Mouse (Mus musculus) limb, embryonic 13.5 days (tissue): ENCODE measurements around the gene Cnih4. TPM values are rescaled to one million over a fixed set of nuclear protein-coding genes. Genes with fewer than 3 reads are reported as not detected.

Experiments used
- ATAC-seq: fragments of 200-750 bp; cut with Nextera tagmentation; 2 replicates; pipeline ENCODE4 v1.8.0; 2017; ENCODE audit warnings: low read depth, moderate number of reproducible peaks, moderate TSS enrichment; ENCODE audit not compliant: low FRiP score
- H3K27ac ChIP-seq: fragments of 300-500 bp; sonication (generic); 2 replicates; pipeline ENCODE4 v1.5.1; 2015; ENCODE audit warnings: inconsistent platforms, mild to moderate bottlenecking, moderate library complexity
- H3K27me3 ChIP-seq: fragments of 300-500 bp; sonication (generic); 2 replicates; pipeline ENCODE4 v1.6.1; 2015; ENCODE audit warnings: mild to moderate bottlenecking, inconsistent platforms
- H3K36me3 ChIP-seq: fragments of 300-500 bp; sonication (generic); 2 replicates; pipeline ENCODE4 v1.6.1; 2015; ENCODE audit warnings: inconsistent platforms, mild to moderate bottlenecking, moderate library complexity
- H3K4me1 ChIP-seq: fragments of 300-500 bp; sonication (generic); 2 replicates; pipeline ENCODE4 v1.6.1; 2015; ENCODE audit warnings: inconsistent platforms
- H3K4me2 ChIP-seq: fragments of 300-500 bp; sonication (generic); replicated peaks from 2 replicates; pipeline ENCODE4 v1.6.1; 2015; ENCODE audit warnings: inconsistent platforms, mild to moderate bottlenecking, moderate library complexity
- H3K4me3 ChIP-seq: fragments of 300-500 bp; sonication (generic); 2 replicates; pipeline ENCODE4 v1.5.1; 2015; ENCODE audit warnings: moderate library complexity, mild to moderate bottlenecking, inconsistent platforms
- H3K9ac ChIP-seq: fragments of 300-500 bp; sonication (generic); 2 replicates; pipeline ENCODE4 v1.6.1; 2015; ENCODE audit warnings: mild to moderate bottlenecking, inconsistent platforms
- H3K9me3 ChIP-seq: fragments of 300-500 bp; sonication (generic); 2 replicates; pipeline ENCODE4 v1.6.1; 2016; ENCODE audit warnings: inconsistent platforms
- WGBS: fragments of 180-500 bp; shearing (Covaris S2); methylation state at CpG from one replicate; pipeline ENCODE4 v1.1.7; 2015; 5-methylcytosine and 5-hydroxymethylcytosine counted together
- polyA plus RNA-seq: library from polyadenylated mRNA; unstranded; fragments of >200 nt; fragmentation: Nextera tagmentation; extraction: Ambion mirVana; gene quantifications from 2 replicates; pipeline ENCODE4 v1.2.1, GENCODE M21; 2015

Gene Cnih4
- polyA plus RNA-seq, 1 experiment from 2014 or later: 94.1 TPM

DNA sequence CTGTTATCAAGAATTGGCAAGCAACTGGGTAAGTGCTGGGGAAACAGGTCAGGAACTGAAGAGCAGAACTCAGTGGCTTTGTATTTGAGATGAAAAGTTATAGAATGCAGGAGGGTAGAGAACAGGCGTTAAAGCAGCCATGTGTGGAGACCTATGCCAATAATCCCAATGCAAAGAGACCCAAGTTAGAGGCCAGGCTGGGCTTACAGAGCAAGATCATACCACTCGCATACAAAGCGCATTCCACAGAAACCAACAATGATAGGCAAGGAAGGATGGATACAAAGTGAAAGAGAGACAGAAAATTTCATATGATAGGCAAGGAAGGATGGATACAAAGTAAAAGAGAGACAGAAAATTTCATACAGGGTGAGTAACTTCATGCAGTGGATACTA, 5.9 kb downstream of the Cnih4 start:
- Histone ChIP-seq H3K9me3 (no peaks in the 10 kb centered on the region), H3K9ac (no peak overlapping the region), H3K27me3 (no peaks in the 10 kb centered on the region), H3K4me1 (peaks cover 23% of the 10 kb centered on the region), H3K36me3 (peaks cover 17% of the 10 kb centered on the region), H3K4me2 (0 out of 2 replicates have a peak overlapping the region, but pooled peaks have one; percentile 80), H3K4me3 (peak overlapping the region; percentile 91), H3K27ac (no peak overlapping the region)
- ATAC-seq: no peak
- WGBS: 71% methylated on average over 3 of the region's 3 CpGs

DNA sequence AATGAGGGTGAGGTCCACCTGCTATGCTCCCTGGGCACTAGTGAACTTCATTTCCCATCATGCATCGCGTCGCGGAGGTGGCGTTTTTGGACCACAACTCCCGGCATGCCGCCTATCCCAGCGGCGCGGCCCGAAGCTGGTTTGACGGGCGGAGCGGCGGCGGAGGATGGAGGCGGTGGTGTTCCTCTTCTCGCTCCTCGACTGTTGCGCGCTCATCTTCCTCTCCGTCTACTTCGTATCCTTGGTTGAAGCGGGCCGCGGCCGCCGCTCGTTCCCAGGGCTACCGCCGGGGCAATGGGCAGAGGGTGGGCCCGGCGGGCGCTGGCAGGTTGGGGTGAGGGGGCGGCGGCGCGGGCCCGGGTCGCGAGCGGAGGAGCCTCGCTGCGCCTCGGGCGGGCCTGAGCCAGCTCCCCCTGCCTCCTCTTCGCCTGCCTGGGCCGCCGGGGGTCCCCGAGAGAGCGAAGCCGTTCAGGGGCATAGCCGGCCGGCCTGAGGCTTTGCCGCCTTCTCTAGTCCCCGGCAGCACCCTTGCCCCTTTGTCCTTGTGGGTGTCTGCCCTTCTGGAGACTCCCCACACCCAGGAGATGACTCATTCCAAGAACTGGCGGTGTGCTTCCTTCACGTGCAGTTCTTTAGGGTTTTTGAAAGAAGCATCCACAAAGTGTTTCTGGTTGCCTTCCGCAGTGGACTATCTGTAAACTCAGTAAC, 6.5 kb downstream of the Cnih4 start:
- Histone ChIP-seq H3K27ac (peak overlapping the region; percentile 81), H3K4me2 (peak overlapping the region; percentile 80), H3K4me3 (peak overlapping the region; percentile 91), H3K36me3 (peaks cover 23% of the 10 kb centered on the region), H3K27me3 (no peaks in the 10 kb centered on the region), H3K4me1 (peaks cover 18% of the 10 kb centered on the region), H3K9ac (peak overlapping the region; percentile 95), H3K9me3 (no peaks in the 10 kb centered on the region)
- peak; percentile 91 for ATAC-seq
- WGBS: under 1% methylated on average over 47 of the region's 59 CpGs

DNA sequence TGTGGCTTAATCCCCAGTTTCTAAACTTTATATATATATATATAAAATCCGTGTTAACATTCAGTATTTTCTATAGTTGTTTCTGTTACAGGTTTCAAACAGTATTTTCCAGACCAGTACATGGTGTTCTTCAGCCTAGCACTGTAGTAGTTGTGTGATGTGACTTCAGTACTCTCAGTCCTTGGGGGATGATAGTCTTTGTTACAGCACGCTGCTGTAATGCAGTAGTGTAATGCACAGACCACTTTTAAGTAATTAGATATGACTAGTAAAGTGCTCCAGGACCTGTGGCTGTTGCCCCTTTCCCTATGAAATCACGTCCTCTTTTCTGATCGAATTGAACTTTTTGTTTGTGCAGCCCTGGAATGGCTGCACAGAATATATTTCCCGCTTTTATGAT, 7.0 kb downstream of the Cnih4 start:
- Histone ChIP-seq H3K27ac (peak overlapping the region; percentile 81; the same call in 1 of the 2 replicates), H3K36me3 (peaks cover 25% of the 10 kb centered on the region), H3K9me3 (no peaks in the 10 kb centered on the region), H3K4me2 (peak overlapping the region; percentile 80), H3K4me1 (peaks cover 17% of the 10 kb centered on the region), H3K4me3 (peak overlapping the region; percentile 91), H3K9ac (peak overlapping the region; percentile 95), H3K27me3 (no peaks in the 10 kb centered on the region)
- WGBS: 35% methylated on average over 5 of the region's 5 CpGs
- ATAC-seq: no peak

DNA sequence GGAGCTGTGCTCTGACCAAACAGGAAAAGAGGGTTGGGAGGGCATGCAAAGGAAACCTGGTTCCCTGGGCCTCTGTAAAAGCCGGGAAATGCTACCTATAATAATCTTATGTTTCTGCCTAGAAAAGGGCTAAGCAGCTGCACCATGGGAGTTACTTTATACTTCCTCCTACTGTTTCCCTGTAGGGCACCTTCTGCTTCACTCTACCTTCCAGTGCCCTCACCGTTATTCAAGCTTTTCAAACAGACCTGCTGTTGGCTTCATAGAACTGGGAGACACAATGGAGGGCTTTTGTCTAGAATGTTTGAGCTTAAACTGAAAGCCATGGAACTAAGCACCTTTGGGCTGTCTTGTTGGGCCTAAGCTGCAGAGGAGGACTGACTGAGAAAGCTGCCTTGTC, 23.3 kb downstream of the Cnih4 start:
- Histone ChIP-seq H3K27ac (no peak overlapping the region), H3K9ac (no peak overlapping the region), H3K4me3 (no peak overlapping the region), H3K4me2 (no peak overlapping the region), H3K27me3 (no peaks in the 10 kb centered on the region), H3K4me1 (no peaks in the 10 kb centered on the region), H3K9me3 (no peaks in the 10 kb centered on the region), H3K36me3 (peaks cover 76% of the 10 kb centered on the region)
- no peak for ATAC-seq
- 74% methylated on average over 2 of the region's 2 CpGs for WGBS

DNA sequence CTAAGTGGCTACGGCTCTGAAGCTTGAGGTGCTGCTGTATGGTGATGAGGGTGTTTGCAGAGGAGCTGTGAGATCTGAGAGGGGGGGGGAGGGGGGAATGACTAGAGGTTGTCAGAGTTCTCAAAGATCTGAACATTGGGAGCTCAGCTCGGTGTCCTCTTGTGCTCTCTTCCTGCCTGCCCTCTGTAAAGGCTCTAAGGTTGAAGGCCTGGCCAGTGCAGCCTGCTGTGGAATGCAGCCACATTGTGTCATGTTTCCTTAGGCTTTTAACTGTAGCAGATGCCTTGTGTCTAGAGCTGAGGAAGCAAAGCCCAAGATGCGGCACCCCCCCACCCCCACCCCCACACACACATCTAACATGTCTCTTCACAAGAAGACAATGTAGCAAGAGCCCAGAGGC, 23.9 kb downstream of the Cnih4 start:
- H3K4me1 ChIP-seq: no peaks in the 10 kb centered on the region
- H3K9ac ChIP-seq: no peak overlapping the region
- no peak overlapping the region for H3K27ac ChIP-seq
- H3K4me3 ChIP-seq: no peak overlapping the region
- no peak for ATAC-seq
- H3K4me2 ChIP-seq: no peak overlapping the region
- H3K27me3 ChIP-seq: no peaks in the 10 kb centered on the region
- 82% methylated on average over 3 of the region's 3 CpGs for WGBS
- peaks cover 73% of the 10 kb centered on the region for H3K36me3 ChIP-seq
- H3K9me3 ChIP-seq: no peaks in the 10 kb centered on the region

GRCm38 (mm10) chr1:181170210-181170609, 25.7 kb downstream of the Cnih4 start:
- Histone ChIP-seq H3K9me3 (no peaks in the 10 kb centered on the region), H3K27me3 (no peaks in the 10 kb centered on the region), H3K4me1 (no peaks in the 10 kb centered on the region), H3K9ac (no peak overlapping the region), H3K36me3 (peaks cover 65% of the 10 kb centered on the region), H3K27ac (no peak overlapping the region), H3K4me2 (no peak overlapping the region), H3K4me3 (no peak overlapping the region)
- WGBS: 82% methylated on average over 8 of the region's 8 CpGs
- no peak for ATAC-seq

GRCm38 (mm10) chr1:181188925-181189324, 44.4 kb downstream of the Cnih4 start:
- no peak for ATAC-seq

GRCm38 (mm10) chr1:181199446-181199845, 55.0 kb downstream of the Cnih4 start:
- H3K4me3 ChIP-seq: no peak overlapping the region
- no peak overlapping the region for H3K27ac ChIP-seq
- H3K36me3 ChIP-seq: peaks cover 81% of the 10 kb centered on the region
- no peaks in the 10 kb centered on the region for H3K27me3 ChIP-seq
- no peak overlapping the region for H3K4me2 ChIP-seq
- 90% methylated on average over 4 of the region's 4 CpGs for WGBS
- H3K9me3 ChIP-seq: no peaks in the 10 kb centered on the region
- ATAC-seq: no peak
- H3K4me1 ChIP-seq: no peaks in the 10 kb centered on the region
- H3K9ac ChIP-seq: no peak overlapping the region

More at GRCm38 (mm10) chr1:181188925-181189324, 44.4 kb downstream of the Cnih4 start:
- Histone ChIP-seq H3K9me3 (no peaks in the 10 kb centered on the region), H3K36me3 (peaks cover 87% of the 10 kb centered on the region), H3K27me3 (no peaks in the 10 kb centered on the region), H3K9ac (no peak overlapping the region), H3K4me2 (no peak overlapping the region), H3K4me3 (no peak overlapping the region), H3K27ac (no peak overlapping the region), H3K4me1 (no peaks in the 10 kb centered on the region)
- 91% methylated on average over 4 of the region's 4 CpGs for WGBS

DNA sequence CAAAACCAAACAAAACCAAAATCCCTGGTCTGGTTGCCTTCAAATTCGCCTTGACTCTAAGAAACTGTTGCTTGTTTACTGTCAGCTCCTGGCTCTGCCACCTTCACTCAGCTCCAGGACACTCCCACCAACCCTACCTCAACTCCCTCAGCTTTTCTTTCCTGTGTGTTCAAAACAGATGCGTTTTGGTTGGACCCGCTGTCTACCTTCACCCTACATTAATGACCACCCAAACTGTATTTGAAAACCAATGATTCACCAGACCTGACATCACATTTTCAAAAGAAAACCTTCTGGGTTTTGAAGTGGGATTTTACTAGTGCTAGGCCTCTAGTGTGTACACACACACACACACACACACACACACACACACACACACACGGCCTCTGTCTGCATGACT, 65.7 kb downstream of the Cnih4 start:
- Histone ChIP-seq H3K9ac (peak overlapping the region; percentile 98), H3K36me3 (peaks cover 25% of the 10 kb centered on the region), H3K27ac (0 out of 2 replicates have a peak overlapping the region, but pooled peaks have one; percentile 92), H3K9me3 (no peaks in the 10 kb centered on the region), H3K4me3 (peak overlapping the region; percentile 100), H3K27me3 (no peaks in the 10 kb centered on the region), H3K4me2 (peak overlapping the region; percentile 77), H3K4me1 (peaks cover 25% of the 10 kb centered on the region)
- 17% methylated on average over 4 of the region's 4 CpGs for WGBS
- no peak for ATAC-seq

- peaks cover 19% of the 10 kb centered on the region for H3K36me3 ChIP-seq
- no peaks in the 10 kb centered on the region for H3K9me3 ChIP-seq
- peak overlapping the region; percentile 98 for H3K9ac ChIP-seq
- H3K4me3 ChIP-seq: peak overlapping the region; percentile 100
- no peaks in the 10 kb centered on the region for H3K27me3 ChIP-seq
- ATAC-seq: peak; percentile 28; the same call in 1 of the 2 replicates
- WGBS: under 1% methylated on average over 47 of the region's 56 CpGs
- H3K4me2 ChIP-seq: peak overlapping the region; percentile 77
- H3K27ac ChIP-seq: peak overlapping the region; percentile 92
- peaks cover 25% of the 10 kb centered on the region for H3K4me1 ChIP-seq
Observed at GRCm38 (mm10) chr1:181210601-181211402, 66.3 kb downstream of the Cnih4 start.

- ATAC-seq: peak; percentile 39
- H3K9me3 ChIP-seq: no peaks in the 10 kb centered on the region
- H3K4me3 ChIP-seq: peak overlapping the region; percentile 100
- H3K36me3 ChIP-seq: peaks cover 16% of the 10 kb centered on the region
- peak overlapping the region; percentile 98 for H3K9ac ChIP-seq
- WGBS: 0% methylated on average over 4 of the region's 72 CpGs
- no peaks in the 10 kb centered on the region for H3K27me3 ChIP-seq
- peak overlapping the region; percentile 92 for H3K27ac ChIP-seq
- peaks cover 25% of the 10 kb centered on the region for H3K4me1 ChIP-seq
- peak overlapping the region; percentile 77 for H3K4me2 ChIP-seq
Observed at GRCm38 (mm10) chr1:181211403-181211919, 67.0 kb downstream of the Cnih4 start.
